Mouse (Mus musculus): ENCODE measurements around the gene Sumo1. TPM values are rescaled to one million over a fixed set of nuclear protein-coding genes. Genes with fewer than 3 reads are reported as not detected.

Gene Sumo1
- total and polyA plus RNA-seq, 3 experiments, result 122 to 505 (median 296) TPM

GRCm38 (mm10) chr1:59573843-59574242, 96.8 kb downstream of the Sumo1 start:
- Histone ChIP-seq H3K79me2 (replicated peaks; ENCODE audit: control insufficient read depth, extremely low read depth, insufficient read depth, poor library complexity, severe bottlenecking) (no peaks in the 10 kb centered on the region), H3K36me3 (replicated peaks in 1 of 2; ENCODE audit: control insufficient read depth in 1 of 2, insufficient read depth in 1 of 2, low read length in 1 of 2) (no peaks in the 10 kb centered on the region), H3K4me2 (ENCODE audit: insufficient read depth, low read depth, poor library complexity, severe bottlenecking) (no peak overlapping the region), H3K27ac (ENCODE audit: insufficient read depth, low read depth) (no peak overlapping the region), H3K27me3 (replicated peaks) (no peaks in the 10 kb centered on the region), H3K9ac (ENCODE audit: insufficient read depth, low read depth) (no peak overlapping the region), H3K9me3 (replicated peaks; ENCODE audit: low read length) (no peaks in the 10 kb centered on the region), H3K4me1 (ENCODE audit: control insufficient read depth in 1 of 2, insufficient read depth in 2 of 2) (peaks cover 0 to 17% of the 10 kb centered on the region in 2 experiments; a peak in 2 of 4 replicates), H3K4me3 (replicated peaks in 1 of 3; ENCODE audit: low read depth in 2 of 3, low read length in 2 of 3, poor library complexity in 1 of 3) (no peak overlapping the region)
- no peak for DNase-seq (ENCODE audit: extremely low read depth)
- TF ChIP-seq NRF1 (IDR thresholded peaks at IDR 0.05; ENCODE audit: low read depth, low read length) (no peak), SIN3A (IDR thresholded peaks at IDR 0.05; ENCODE audit: low read length) (no peak), CHD2 (IDR thresholded peaks at IDR 0.05; ENCODE audit: low read length) (no peak), JUND (conservative IDR thresholded peaks at IDR 0.05; ENCODE audit: low read depth, low read length) (no peak), ELF1 (IDR thresholded peaks at IDR 0.05; ENCODE audit: low read depth, low read length) (no peak), ZMIZ1 (IDR thresholded peaks at IDR 0.05; ENCODE audit: low read depth, low read length) (no peak), KAT2A (IDR thresholded peaks at IDR 0.05; ENCODE audit: insufficient replicate concordance, low read length) (no peak), CTCF (conservative IDR thresholded peaks at IDR 0.05 in 1 of 2, IDR thresholded peaks at IDR 0.05 in 1 of 2; ENCODE audit: low read depth in 2 of 2, low read length in 2 of 2) (no peak), CHD1 (IDR thresholded peaks at IDR 0.05; ENCODE audit: low read depth, low read length) (no peak), SMC3 (IDR thresholded peaks at IDR 0.05; ENCODE audit: low read depth, low read length) (no peak)
- in situ Hi-C loops (cut with MboI; ENCODE audit: low pct_ligation_motif_present, low pct_unique_long_range_greater_than_20kb, low sequenced_read_pairs) (no loop called here), dilution Hi-C loops (cut with MboI; ENCODE audit: extremely low pct_ligation_motif_present, extremely low pct_unique_long_range_greater_than_20kb, low sequenced_read_pairs) (no loop called here)

GRCm38 (mm10) chr1:59571502-59571901, 99.1 kb downstream of the Sumo1 start:
- no peaks in the 10 kb centered on the region for H3K36me3 ChIP-seq (replicated peaks in 1 of 2; ENCODE audit: control insufficient read depth in 1 of 2, insufficient read depth in 1 of 2, low read length in 1 of 2)
- peaks cover 0 to 12% of the 10 kb centered on the region in 2 experiments; a peak in 2 of 4 replicates for H3K4me1 ChIP-seq (ENCODE audit: control insufficient read depth in 1 of 2, insufficient read depth in 2 of 2)
- no peak overlapping the region for H3K27ac ChIP-seq (ENCODE audit: insufficient read depth, low read depth)
- H3K9ac ChIP-seq (ENCODE audit: insufficient read depth, low read depth), result no peak overlapping the region
- in situ Hi-C loops (cut with MboI; ENCODE audit: low pct_ligation_motif_present, low pct_unique_long_range_greater_than_20kb, low sequenced_read_pairs) (no loop called here), dilution Hi-C loops (cut with MboI; ENCODE audit: extremely low pct_ligation_motif_present, extremely low pct_unique_long_range_greater_than_20kb, low sequenced_read_pairs) (no loop called here)
- no peak for TF ChIP-seq RAD21 (IDR thresholded peaks at IDR 0.05; ENCODE audit: low read depth, low read length)
- TF ChIP-seq MAFK (IDR thresholded peaks at IDR 0.05; ENCODE audit: insufficient replicate concordance, low read length), result no peak
- no peak for TF ChIP-seq CTCF (conservative IDR thresholded peaks at IDR 0.05 in 1 of 2, IDR thresholded peaks at IDR 0.05 in 1 of 2; ENCODE audit: low read depth in 2 of 2, low read length in 2 of 2)
- TF ChIP-seq MAX (IDR thresholded peaks at IDR 0.05; ENCODE audit: low read length), result no peak
- no peak for TF ChIP-seq RCOR1 (conservative IDR thresholded peaks at IDR 0.05; ENCODE audit: low read depth, low read length)
- no peak for TF ChIP-seq ZNF384 (IDR thresholded peaks at IDR 0.05; ENCODE audit: low read depth, low read length)
- no peak for TF ChIP-seq ETS1 (conservative IDR thresholded peaks at IDR 0.05; ENCODE audit: low read depth, low read length)
- no peak for TF ChIP-seq BHLHE40 (IDR thresholded peaks at IDR 0.05; ENCODE audit: low read depth, low read length)
- TF ChIP-seq HCFC1 (IDR thresholded peaks at IDR 0.05; ENCODE audit: low read depth, low read length), result no peak
- no peaks in the 10 kb centered on the region for H3K79me2 ChIP-seq (replicated peaks; ENCODE audit: control insufficient read depth, extremely low read depth, insufficient read depth, poor library complexity, severe bottlenecking)
- H3K4me3 ChIP-seq (replicated peaks in 1 of 3; ENCODE audit: low read depth in 2 of 3, low read length in 2 of 3, poor library complexity in 1 of 3), result no peak overlapping the region
- no peaks in the 10 kb centered on the region for H3K27me3 ChIP-seq (replicated peaks)
- H3K9me3 ChIP-seq (replicated peaks; ENCODE audit: low read length), result no peaks in the 10 kb centered on the region
- DNase-seq (ENCODE audit: extremely low read depth), result no peak
- H3K4me2 ChIP-seq (ENCODE audit: insufficient read depth, low read depth, poor library complexity, severe bottlenecking), result no peak overlapping the region
